Mouse (Mus musculus) brain, embryonic 14.5 days (tissue): ENCODE measurements around the gene Mtf1. TPM values are rescaled to one million over a fixed set of nuclear protein-coding genes. Genes with fewer than 3 reads are reported as not detected.

Experiments used
- DNase-seq: peaks from one replicate; pipeline ENCODE4 v3.0.0-alpha.2; 2011; ENCODE audit warnings: low read depth
- CTCF ChIP-seq: fragments of 200-500 bp; IDR thresholded peaks from 2 replicates; pipeline ENCODE4 v1.5.1; 2012; ENCODE audit warnings: inconsistent platforms, mild to moderate bottlenecking, moderate library complexity, borderline replicate concordance; ENCODE audit not compliant: insufficient read depth, insufficient read length; ENCODE audit errors: extremely low read depth
- POLR2A ChIP-seq: fragments of 200-500 bp; IDR thresholded peaks from 2 replicates; pipeline ENCODE4 v1.6.1; 2012; ENCODE audit warnings: mild to moderate bottlenecking, inconsistent platforms, borderline replicate concordance; ENCODE audit not compliant: poor library complexity, insufficient read depth, insufficient read length, severe bottlenecking; ENCODE audit errors: extremely low read depth
- polyA plus RNA-seq: library from polyadenylated mRNA; depleted of rRNA; stranded (reverse); fragments of >200 nt; gene quantifications from 2 replicates; pipeline ENCODE4 v1.2.3, GENCODE M21; 2012

Gene Mtf1
- polyA plus RNA-seq, 1 experiment = 11.5 TPM

- no peak for DNase-seq
- TF ChIP-seq POLR2A (no peak), CTCF (no peak)
These were observed 20.5 kb upstream of the Mtf1 start for GRCm38 (mm10) chr4:124781361-124781760.

- TF ChIP-seq CTCF (no peak), POLR2A (no peak)
- no peak for DNase-seq
These were observed 19.5 kb upstream of the Mtf1 start for GRCm38 (mm10) chr4:124782395-124782794.

- no peak for DNase-seq
- TF ChIP-seq CTCF (no peak), POLR2A (no peak)
These were observed 18.0 kb upstream of the Mtf1 start for GRCm38 (mm10) chr4:124783937-124784336.

- TF ChIP-seq POLR2A (no peak), CTCF (no peak)
- DNase-seq = no peak
These were observed 11.9 kb upstream of the Mtf1 start for GRCm38 (mm10) chr4:124790013-124790412.

GRCm38 (mm10) chr4:124792114-124792513, 9.8 kb upstream of the Mtf1 start:
- TF ChIP-seq CTCF = no peak
- no peak for TF ChIP-seq POLR2A
- DNase-seq = no peak

GRCm38 (mm10) chr4:124796141-124796540, 5.8 kb upstream of the Mtf1 start:
- TF ChIP-seq CTCF (no peak), POLR2A (no peak)
- no peak for DNase-seq

- DNase-seq = no peak
- TF ChIP-seq CTCF (no peak), POLR2A (no peak)
These were observed 5.0 kb upstream of the Mtf1 start for GRCm38 (mm10) chr4:124796913-124797312.

- DNase-seq = peak; percentile 99
- TF ChIP-seq CTCF = no peak
- peak; percentile 55; the same call in 1 of the 2 replicates for TF ChIP-seq POLR2A
These were observed 681 bp downstream of the Mtf1 start for GRCm38 (mm10) chr4:124802309-124803260.

DNA sequence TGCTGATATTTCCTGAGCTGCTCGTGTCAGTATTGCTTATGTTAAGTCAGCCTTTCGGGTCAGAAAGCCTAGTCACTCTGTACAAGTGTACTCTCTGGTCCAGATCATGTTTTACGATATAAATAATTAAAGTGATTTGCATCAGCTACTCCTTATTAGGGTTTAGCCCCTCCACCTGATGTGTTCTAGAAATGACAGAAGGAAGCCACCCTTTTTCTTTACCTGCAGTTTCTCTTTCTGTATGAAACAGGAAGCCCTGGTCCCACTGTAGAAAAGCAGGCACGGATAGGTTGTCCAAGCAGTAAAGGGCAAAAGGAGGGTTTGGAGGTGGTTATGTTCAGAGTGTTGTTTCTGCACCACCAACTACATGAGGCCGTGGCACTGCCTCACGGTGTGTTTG, 1.5 kb downstream of the Mtf1 start:
- TF ChIP-seq POLR2A = no peak
- no peak for TF ChIP-seq CTCF
- no peak for DNase-seq

DNA sequence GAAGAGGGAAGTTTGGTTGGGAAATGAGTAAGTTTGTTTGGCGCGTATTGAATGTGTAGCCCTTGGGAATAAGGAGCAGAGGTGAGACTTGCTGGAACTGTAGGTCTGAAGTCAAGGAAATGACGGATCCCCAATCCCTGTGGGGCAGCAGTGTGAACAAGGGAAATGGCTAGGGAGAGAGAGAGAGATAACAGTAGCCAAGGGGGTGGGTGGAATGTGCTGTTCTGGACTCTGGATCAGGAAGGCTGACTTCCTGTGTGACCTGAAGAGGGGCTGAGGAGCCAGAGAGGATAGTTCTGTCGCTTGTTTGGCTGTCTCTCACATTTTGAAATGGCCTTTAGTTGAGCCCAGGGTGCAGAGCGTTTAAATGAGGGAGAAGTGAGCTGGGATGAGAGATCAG, 6.6 kb downstream of the Mtf1 start:
- TF ChIP-seq POLR2A (no peak), CTCF (no peak)
- no peak for DNase-seq

- TF ChIP-seq CTCF = no peak
- no peak for TF ChIP-seq POLR2A
- no peak for DNase-seq
These were observed 7.4 kb downstream of the Mtf1 start for GRCm38 (mm10) chr4:124809136-124809883.
